Mouse (Mus musculus) bone marrow macrophage, adult 2 months (primary cell): ENCODE measurements at regions not wholly inside any gene's neighbourhood (a gene's known extent, or its start where the extent isn't known, plus 50 kb on each side); places are given as distances from the start of the nearest gene placed in this dataset.

Experiments used
- CTCF ChIP-seq: IDR thresholded peaks from 2 replicates; pipeline ENCODE4 v1.5.1; 2012; ENCODE audit warnings: low read depth, mild to moderate bottlenecking, low read length, moderate library complexity
- POLR2A ChIP-seq: IDR thresholded peaks from 2 replicates; pipeline ENCODE4 v1.6.1; 2012; ENCODE audit warnings: mild to moderate bottlenecking, low read depth, low read length, borderline replicate concordance

GRCm38 (mm10) chr12:54280001-54280400, 76.3 kb upstream of the Egln3 start:
- no peak for TF ChIP-seq POLR2A
- TF ChIP-seq CTCF: no peak
